Mouse (Mus musculus) heart, adult 2 months (tissue): ENCODE measurements around the gene Pax8. TPM values are rescaled to one million over a fixed set of nuclear protein-coding genes. Genes with fewer than 3 reads are reported as not detected.

Experiments used
- DNase-seq, 2 experiments: peaks; one replicate each; pipeline ENCODE4 v3.0.0; 2021
- H3K27ac ChIP-seq: fragments of 200-600 bp; 2 replicates; pipeline ENCODE4 v1.8.1; 2022
- H3K27me3 ChIP-seq: fragments of 200-500 bp; 2 replicates; pipeline ENCODE4 v1.6.1; 2012; ENCODE audit warnings: mild to moderate bottlenecking, low read length, inconsistent platforms, mixed read lengths; ENCODE audit not compliant: control insufficient read depth, insufficient read depth
- H3K36me3 ChIP-seq: fragments of 200-500 bp; 2 replicates; pipeline ENCODE4 v1.6.1; 2012; ENCODE audit warnings: low read length, inconsistent platforms; ENCODE audit not compliant: control insufficient read depth, insufficient read depth
- H3K4me1 ChIP-seq: fragments of 200-500 bp; 2 replicates; pipeline ENCODE4 v1.6.1; 2011; ENCODE audit warnings: low read length; ENCODE audit not compliant: control insufficient read depth, insufficient read depth
- H3K4me3 ChIP-seq: fragments of 200-600 bp; 2 replicates; pipeline ENCODE4 v1.8.1; 2022
- H3K79me2 ChIP-seq: fragments of 200-500 bp; replicated peaks from 2 replicates; pipeline ENCODE4 v1.6.1; 2012; ENCODE audit warnings: mild to moderate bottlenecking, inconsistent platforms, low read length, moderate library complexity, mixed read lengths; ENCODE audit not compliant: control insufficient read depth, insufficient read depth
- H3K9ac ChIP-seq: fragments of 200-500 bp; 2 replicates; pipeline ENCODE4 v1.6.1; 2012; ENCODE audit warnings: low read depth, mild to moderate bottlenecking, control low read depth, inconsistent platforms, low read length, mixed read lengths
- CTCF ChIP-seq: fragments of 200-600 bp; IDR thresholded peaks from 2 replicates; pipeline ENCODE4 v1.8.1; 2022; ENCODE audit warnings: antibody characterized with exemption, mild to moderate bottlenecking, moderate library complexity
- EP300 ChIP-seq: fragments of 200-500 bp; IDR thresholded peaks from 2 replicates; pipeline ENCODE4 v1.6.1; 2011; ENCODE audit warnings: low read depth, low read length, control low read depth; ENCODE audit not compliant: insufficient read depth
- POLR2A ChIP-seq: fragments of 200-500 bp; IDR thresholded peaks from 2 replicates; pipeline ENCODE4 v1.6.1; 2011; ENCODE audit warnings: mild to moderate bottlenecking, low read depth, low read length, control low read depth; ENCODE audit not compliant: insufficient read depth
- WGBS: fragments of 180-500 bp; shearing (Covaris S2); methylation state at CpG from one replicate; pipeline ENCODE4 v1.1.7; 2018; 5-methylcytosine and 5-hydroxymethylcytosine counted together
- intact Hi-C: fragments of 180-260 bp; cut with DNase I; formaldehyde crosslinking; loops from one replicate; pipeline ENCODE4 v1.15.1; 2025
- polyA plus RNA-seq: library from polyadenylated mRNA; depleted of rRNA; stranded (reverse); fragments of >200 nt; gene quantifications from 2 replicates; pipeline ENCODE4 v1.2.3, GENCODE M21; 2012; rRNA removed
- total RNA-seq, 2 experiments: library from RNA; stranded (reverse); gene quantifications; 2 replicates each; pipeline ENCODE4 v1.2.3; 2021

Pax8 gene
- total and polyA plus RNA-seq, 3 experiments, result not detected

GRCm38 (mm10) chr2:24378747-24379450 lies 96.5 kb downstream of the Pax8 start:
- no peaks in the 10 kb centered on the region for H3K36me3 ChIP-seq
- 50% methylated on average over 5 of the region's 5 CpGs for WGBS
- no peaks in the 10 kb centered on the region for H3K79me2 ChIP-seq
- no peak overlapping the region for H3K27ac ChIP-seq
- H3K4me1 ChIP-seq, result no peaks in the 10 kb centered on the region
- H3K9ac ChIP-seq, result no peak overlapping the region
- no peaks in the 10 kb centered on the region for H3K27me3 ChIP-seq
- no peak for DNase-seq
- H3K4me3 ChIP-seq, result no peak overlapping the region
- intact Hi-C loops, result no loop called here
- TF ChIP-seq CTCF (no peak), EP300 (no peak), POLR2A (no peak)

Other genes starting within 250 kb of the Pax8 start
- not detected for gene Il1f5, start 198.6 kb downstream of the Pax8 start, total RNA-seq
- not detected in 2 replicates for gene Il1f5, start 198.6 kb downstream of the Pax8 start, polyA plus RNA-seq
- not detected for gene Il1f10, start 184.4 kb downstream of the Pax8 start, total RNA-seq
- not detected in 2 replicates for gene Il1f10, start 184.4 kb downstream of the Pax8 start, polyA plus RNA-seq
- under 1 TPM; 0.09 to 0.37 TPM for gene Il1rn, start 138.7 kb downstream of the Pax8 start, total RNA-seq
- 0.12 and 0.23 TPM in 2 replicates for gene Il1rn, start 138.7 kb downstream of the Pax8 start, polyA plus RNA-seq
- 1 to 10 TPM; 1.3 to 1.5 TPM for gene Psd4, start 108.0 kb downstream of the Pax8 start, total RNA-seq
- 0.85 and 1.4 TPM in 2 replicates for gene Psd4, start 108.0 kb downstream of the Pax8 start, polyA plus RNA-seq